Mouse (Mus musculus) MEL (cell line): ENCODE results near the gene Rcn1. TPM values are rescaled to one million over a fixed set of nuclear protein-coding genes. Genes with fewer than 3 reads are reported as not detected.

Experiments
- DNase-seq: peaks from one replicate; pipeline ENCODE4 v3.0.0; 2011; ENCODE audit warnings: low read depth, low spot score
- H3K27ac ChIP-seq: 2 replicates; pipeline ENCODE4 v1.5.1; 2012; ENCODE audit warnings: low read depth, mild to moderate bottlenecking, control low read depth, low read length, moderate library complexity; ENCODE audit not compliant: control insufficient read depth
- H3K27me3 ChIP-seq, 2 experiments: fragments of 150-350 bp in 1 of 2; sonication (generic) in 1 of 2; 2 replicates each; pipeline ENCODE4 v1.6.1; 2012; ENCODE audit warnings: low read length in 2 of 2, mild to moderate bottlenecking in 2 of 2, improper control_type of control experiment in 1 of 2, moderate library complexity in 1 of 2; ENCODE audit not compliant: insufficient read depth in 2 of 2, control insufficient read depth in 1 of 2
- H3K36me3 ChIP-seq, 2 experiments: 2 replicates each; pipeline ENCODE4 v1.6.1; 2012 to 2014; ENCODE audit warnings: low read length in 2 of 2, improper control_type of control experiment in 1 of 2, inconsistent platforms in 1 of 2, mild to moderate bottlenecking in 1 of 2; ENCODE audit not compliant: insufficient read depth in 2 of 2, control insufficient read depth in 1 of 2
- H3K4me1 ChIP-seq, 2 experiments: fragments of 150-350 bp in 1 of 2; sonication (generic) in 1 of 2; 2 replicates each; pipeline ENCODE4 v1.6.1; 2012; ENCODE audit warnings: low read length in 2 of 2, improper control_type of control experiment in 1 of 2, mild to moderate bottlenecking in 1 of 2; ENCODE audit not compliant: insufficient read depth in 2 of 2, control insufficient read depth in 1 of 2
- H3K4me3 ChIP-seq, 2 experiments: fragments of 150-350 bp in 1 of 2; sonication (generic) in 1 of 2; 2 replicates each; pipeline ENCODE4 v1.5.1; 2012; ENCODE audit warnings: low read depth in 2 of 2, low read length in 2 of 2, mild to moderate bottlenecking in 2 of 2, moderate library complexity in 2 of 2, control low read depth in 1 of 2, improper control_type of control experiment in 1 of 2; ENCODE audit not compliant: control insufficient read depth in 1 of 2, insufficient read depth in 1 of 2
- H3K79me2 ChIP-seq: 2 replicates; pipeline ENCODE4 v1.6.1; 2012; ENCODE audit warnings: mild to moderate bottlenecking, low read length, moderate library complexity; ENCODE audit not compliant: control insufficient read depth, poor library complexity, insufficient read depth
- H3K9ac ChIP-seq: 2 replicates; pipeline ENCODE4 v1.6.1; 2012; ENCODE audit warnings: low read depth, mild to moderate bottlenecking, control low read depth, low read length, moderate library complexity; ENCODE audit not compliant: control insufficient read depth, poor library complexity, severe bottlenecking
- H3K9me3 ChIP-seq: fragments of 150-350 bp; sonication (generic); replicated peaks from 2 replicates; pipeline ENCODE4 v1.6.1; 2012; ENCODE audit warnings: mild to moderate bottlenecking, low read length, improper control_type of control experiment, moderate library complexity; ENCODE audit not compliant: insufficient read depth
- BHLHE40 ChIP-seq: IDR thresholded peaks from 2 replicates; pipeline ENCODE4 v1.6.1; 2012; ENCODE audit warnings: low read depth, mild to moderate bottlenecking, inconsistent platforms, low read length, improper control_type of control experiment, borderline replicate concordance
- CHD1 ChIP-seq: IDR thresholded peaks from 2 replicates; pipeline ENCODE4 v1.6.1; 2012; ENCODE audit warnings: low read depth, mild to moderate bottlenecking, inconsistent platforms, low read length, improper control_type of control experiment
- CHD2 ChIP-seq: IDR thresholded peaks from 2 replicates; pipeline ENCODE4 v1.6.1; 2011; ENCODE audit warnings: low read length, improper control_type of control experiment
- CTCF ChIP-seq, 3 experiments: IDR thresholded peaks in 2 of 3; conservative IDR thresholded peaks in 1 of 3; 2 replicates each; pipeline ENCODE4 v1.5.1; 2011 to 2012; ENCODE audit warnings: low read length in 3 of 3, low read depth in 2 of 3, mild to moderate bottlenecking in 2 of 3, improper control_type of control experiment in 1 of 3, inconsistent platforms in 1 of 3, mixed read lengths in 1 of 3, moderate library complexity in 1 of 3; ENCODE audit not compliant: control insufficient read depth in 1 of 3, insufficient read depth in 1 of 3, poor library complexity in 1 of 3, severe bottlenecking in 1 of 3
- E2F4 ChIP-seq: IDR thresholded peaks from 2 replicates; pipeline ENCODE4 v1.6.1; 2011; ENCODE audit warnings: low read depth, low read length, improper control_type of control experiment, borderline replicate concordance
- ELF1 ChIP-seq: IDR thresholded peaks from 2 replicates; pipeline ENCODE4 v1.6.1; 2014; ENCODE audit warnings: low read depth, mild to moderate bottlenecking, inconsistent platforms, low read length, improper control_type of control experiment, moderate library complexity
- EP300 ChIP-seq, 2 experiments: IDR thresholded peaks; 2 replicates each; pipeline ENCODE4 v1.6.1; 2011; ENCODE audit warnings: improper control_type of control experiment in 2 of 2, low read length in 2 of 2, low read depth in 1 of 2, mild to moderate bottlenecking in 1 of 2
- ETS1 ChIP-seq: IDR thresholded peaks from 2 replicates; pipeline ENCODE4 v1.6.1; 2012; ENCODE audit warnings: low read depth, mild to moderate bottlenecking, inconsistent platforms, low read length, improper control_type of control experiment, moderate library complexity
- GABPA ChIP-seq: IDR thresholded peaks from 2 replicates; pipeline ENCODE4 v1.6.1; 2012; ENCODE audit warnings: low read depth, mild to moderate bottlenecking, inconsistent platforms, low read length, improper control_type of control experiment, moderate library complexity
- GATA1 ChIP-seq: IDR thresholded peaks from 2 replicates; pipeline ENCODE4 v1.6.1; 2011; ENCODE audit warnings: low read depth, low read length, improper control_type of control experiment
- HCFC1 ChIP-seq: IDR thresholded peaks from 2 replicates; pipeline ENCODE4 v1.6.1; 2012; ENCODE audit warnings: low read depth, mild to moderate bottlenecking, inconsistent platforms, low read length, improper control_type of control experiment, moderate library complexity
- JUND ChIP-seq: IDR thresholded peaks from 2 replicates; pipeline ENCODE4 v1.6.1; 2011; ENCODE audit warnings: low read depth, mild to moderate bottlenecking, improper control_type of control experiment, low read length
- KAT2A ChIP-seq: conservative IDR thresholded peaks from 2 replicates; pipeline ENCODE4 v1.6.1; 2012; ENCODE audit warnings: low read depth, low read length, improper control_type of control experiment, inconsistent platforms
- MAFK ChIP-seq: IDR thresholded peaks from 2 replicates; pipeline ENCODE4 v1.6.1; 2011; ENCODE audit warnings: low read depth, mild to moderate bottlenecking, low read length, improper control_type of control experiment, borderline replicate concordance
- MAX ChIP-seq: IDR thresholded peaks from 2 replicates; pipeline ENCODE4 v1.6.1; 2011; ENCODE audit warnings: low read length, improper control_type of control experiment
- MAZ ChIP-seq: IDR thresholded peaks from 2 replicates; pipeline ENCODE4 v1.6.1; 2012; ENCODE audit warnings: low read depth, mild to moderate bottlenecking, inconsistent platforms, low read length, improper control_type of control experiment
- MEF2A ChIP-seq: IDR thresholded peaks from 2 replicates; pipeline ENCODE4 v1.6.1; 2014; ENCODE audit warnings: low read depth, mild to moderate bottlenecking, inconsistent platforms, low read length, improper control_type of control experiment; ENCODE audit not compliant: poor library complexity, insufficient replicate concordance, severe bottlenecking; ENCODE audit errors: extremely low read depth
- MXI1 ChIP-seq: IDR thresholded peaks from 2 replicates; pipeline ENCODE4 v1.6.1; 2011; ENCODE audit warnings: mild to moderate bottlenecking, low read depth, low read length, improper control_type of control experiment
- MYB ChIP-seq: IDR thresholded peaks from 2 replicates; pipeline ENCODE4 v1.6.1; 2011; ENCODE audit warnings: mild to moderate bottlenecking, low read depth, low read length, improper control_type of control experiment
- MYC ChIP-seq: IDR thresholded peaks from 2 replicates; pipeline ENCODE4 v1.6.1; 2011; ENCODE audit warnings: low read depth, mild to moderate bottlenecking, low read length, improper control_type of control experiment, moderate library complexity
- NELFE ChIP-seq: IDR thresholded peaks from 2 replicates; pipeline ENCODE4 v1.6.1; 2011; ENCODE audit warnings: low read depth, low read length, improper control_type of control experiment
- NRF1 ChIP-seq: IDR thresholded peaks from 2 replicates; pipeline ENCODE4 v1.6.1; 2014; ENCODE audit warnings: low read depth, mild to moderate bottlenecking, inconsistent platforms, low read length, improper control_type of control experiment, moderate library complexity; ENCODE audit not compliant: poor library complexity, insufficient read depth, severe bottlenecking
- POLR2A ChIP-seq, 2 experiments: IDR thresholded peaks; 2 replicates each; pipeline ENCODE4 v1.6.1; 2011 to 2012; ENCODE audit warnings: low read length in 2 of 2, mild to moderate bottlenecking in 2 of 2, control low read depth in 1 of 2, improper control_type of control experiment in 1 of 2, low read depth in 1 of 2, moderate library complexity in 1 of 2; ENCODE audit not compliant: control insufficient read depth in 1 of 2, insufficient read depth in 1 of 2, poor library complexity in 1 of 2
- POLR2AphosphoS2 ChIP-seq: IDR thresholded peaks from 2 replicates; pipeline ENCODE4 v1.6.1; 2011; ENCODE audit warnings: low read length, improper control_type of control experiment
- POLR2AphosphoS5 ChIP-seq: IDR thresholded peaks from 2 replicates; pipeline ENCODE4 v1.6.1; 2012; ENCODE audit warnings: low read depth, borderline replicate concordance, mild to moderate bottlenecking, inconsistent platforms, low read length, moderate library complexity, mixed read lengths
- RAD21 ChIP-seq: IDR thresholded peaks from 2 replicates; pipeline ENCODE4 v1.6.1; 2011; ENCODE audit warnings: mild to moderate bottlenecking, low read depth, low read length, improper control_type of control experiment
- RCOR1 ChIP-seq: IDR thresholded peaks from 2 replicates; pipeline ENCODE4 v1.6.1; 2012; ENCODE audit warnings: low read depth, mild to moderate bottlenecking, inconsistent platforms, low read length, improper control_type of control experiment
- SIN3A ChIP-seq: IDR thresholded peaks from 2 replicates; pipeline ENCODE4 v1.6.1; 2012; ENCODE audit warnings: low read length, improper control_type of control experiment, inconsistent platforms
- SMC3 ChIP-seq: IDR thresholded peaks from 2 replicates; pipeline ENCODE4 v1.6.1; 2011; ENCODE audit warnings: low read depth, low read length, improper control_type of control experiment
- TAL1 ChIP-seq: IDR thresholded peaks from 2 replicates; pipeline ENCODE4 v1.6.1; 2012; ENCODE audit warnings: mild to moderate bottlenecking, inconsistent platforms, low read length, moderate library complexity, mixed read lengths
- TBP ChIP-seq: IDR thresholded peaks from 2 replicates; pipeline ENCODE4 v1.8.0; 2011; ENCODE audit warnings: low read depth, low read length, improper control_type of control experiment
- TCF12 ChIP-seq: IDR thresholded peaks from 2 replicates; pipeline ENCODE4 v1.6.1; 2014; ENCODE audit warnings: low read depth, mild to moderate bottlenecking, inconsistent platforms, low read length, improper control_type of control experiment, moderate library complexity
- UBTF ChIP-seq: IDR thresholded peaks from 2 replicates; pipeline ENCODE4 v1.6.1; 2012; ENCODE audit warnings: low read depth, mild to moderate bottlenecking, inconsistent platforms, low read length, improper control_type of control experiment, moderate library complexity, borderline replicate concordance; ENCODE audit not compliant: insufficient read depth
- USF1 ChIP-seq: IDR thresholded peaks from 2 replicates; pipeline ENCODE4 v1.6.1; 2014; ENCODE audit warnings: low read depth, mild to moderate bottlenecking, inconsistent platforms, low read length, improper control_type of control experiment, moderate library complexity
- USF2 ChIP-seq, 2 experiments: IDR thresholded peaks; 2 replicates each; pipeline ENCODE4 v1.6.1; 2011 to 2012; ENCODE audit warnings: improper control_type of control experiment in 2 of 2, low read length in 2 of 2, borderline replicate concordance in 1 of 2, inconsistent platforms in 1 of 2, low read depth in 1 of 2, mild to moderate bottlenecking in 1 of 2; ENCODE audit not compliant: insufficient read depth in 1 of 2
- ZC3H11A ChIP-seq: IDR thresholded peaks from 2 replicates; pipeline ENCODE4 v1.6.1; 2012; ENCODE audit warnings: low read depth, mild to moderate bottlenecking, inconsistent platforms, low read length, improper control_type of control experiment
- ZKSCAN1 ChIP-seq: IDR thresholded peaks from 2 replicates; pipeline ENCODE4 v1.6.1; 2012; ENCODE audit warnings: low read depth, mild to moderate bottlenecking, inconsistent platforms, low read length, improper control_type of control experiment, moderate library complexity
- ZMIZ1 ChIP-seq: IDR thresholded peaks from 2 replicates; pipeline ENCODE4 v1.6.1; 2012; ENCODE audit warnings: low read depth, mild to moderate bottlenecking, inconsistent platforms, low read length, improper control_type of control experiment, moderate library complexity
- ZNF384 ChIP-seq: IDR thresholded peaks from 2 replicates; pipeline ENCODE4 v1.6.1; 2012; ENCODE audit warnings: low read depth, mild to moderate bottlenecking, inconsistent platforms, low read length, improper control_type of control experiment
- polyA plus RNA-seq, 2 experiments: library from polyadenylated mRNA; stranded (reverse) in 1 of 2; unstranded in 1 of 2; fragments of >175 nt in 1 of 2; fragments of >200 nt in 1 of 2; gene quantifications; 2 replicates each; pipeline versions ENCODE4 v1.2.1 to v1.2.4; 2012; ENCODE audit warnings: low replicate concordance in 2 of 2, low read depth in 1 of 2; ENCODE audit not compliant: insufficient read length in 2 of 2, insufficient read depth in 1 of 2, missing spikeins in 1 of 2
- total RNA-seq: library from RNA; depleted of rRNA; stranded (reverse); fragments of 300-350 nt; gene quantifications from 2 replicates; pipeline ENCODE4 v1.2.3, GENCODE M21; 2012

The Rcn1 gene
- total and polyA plus RNA-seq, 3 experiments = 45.7 to 51.0 TPM; not detected in 1

GRCm38 (mm10) chr2:105414309-105414708 is 15.2 kb upstream of the Rcn1 start:
- H3K36me3 ChIP-seq = peaks cover 0 to 10% of the 10 kb centered on the region in 2 experiments; a peak in 2 of 4 replicates
- TF ChIP-seq NRF1 (no peak), POLR2A (IDR thresholded peaks at IDR 0.05; ENCODE audit: control insufficient read depth in 1 of 2, insufficient read depth in 1 of 2, low read depth in 1 of 2, low read length in 2 of 2, poor library complexity in 1 of 2) (no peak), USF1 (no peak), CHD2 (no peak), TAL1 (no peak), ELF1 (no peak), POLR2AphosphoS2 (no peak), CHD1 (no peak), MXI1 (no peak), RAD21 (no peak), MEF2A (no peak), BHLHE40 (no peak), CTCF (IDR thresholded peaks at IDR 0.05 in 2 of 3, conservative IDR thresholded peaks at IDR 0.05 in 1 of 3; ENCODE audit: control insufficient read depth in 1 of 3, insufficient read depth in 1 of 3, low read depth in 2 of 3, low read length in 3 of 3, poor library complexity in 1 of 3, severe bottlenecking in 1 of 3) (no peak), ETS1 (peak; percentile 71), GABPA (no peak), MYC (no peak), POLR2AphosphoS5 (no peak), TCF12 (peak; percentile 85), E2F4 (no peak), ZMIZ1 (no peak), ZKSCAN1 (no peak), USF2 (IDR thresholded peaks at IDR 0.05; ENCODE audit: borderline replicate concordance in 1 of 2, insufficient read depth in 1 of 2, low read depth in 1 of 2, low read length in 2 of 2) (no peak), KAT2A (no peak), SIN3A (0 out of 2 replicates have a peak, but pooled peaks have one; percentile 17), GATA1 (peak; percentile 70), UBTF (no peak), RCOR1 (no peak), MYB (no peak), ZNF384 (no peak), EP300 (IDR thresholded peaks at IDR 0.05; ENCODE audit: low read depth in 1 of 2, low read length in 2 of 2) (peak; percentile 65 to 75), JUND (no peak), MAZ (no peak), MAX (no peak), SMC3 (no peak), ZC3H11A (no peak), NELFE (no peak), TBP (no peak), MAFK (no peak), HCFC1 (no peak)
- no peak overlapping the region for H3K4me3 ChIP-seq
- no peaks in the 10 kb centered on the region for H3K27me3 ChIP-seq
- no peak overlapping the region for H3K9ac ChIP-seq
- DNase-seq = peak; percentile 20
- H3K9me3 ChIP-seq = no peaks in the 10 kb centered on the region
- H3K27ac ChIP-seq = no peak overlapping the region
- peaks cover 6 to 14% of the 10 kb centered on the region in 2 experiments for H3K4me1 ChIP-seq
- H3K79me2 ChIP-seq = no peaks in the 10 kb centered on the region
